Mouse (Mus musculus): ENCODE data around the gene Pparg.

The Pparg gene

GRCm38 (mm10) chr6:115464661-115465060 is 103.9 kb downstream of the Pparg start:
- no peak for DNase-seq (ENCODE audit: low spot score)

- DNase-seq (ENCODE audit: low spot score), result no peak
Measured at GRCm38 (mm10) chr6:115465463-115465862, 104.7 kb downstream of the Pparg start.

DNA sequence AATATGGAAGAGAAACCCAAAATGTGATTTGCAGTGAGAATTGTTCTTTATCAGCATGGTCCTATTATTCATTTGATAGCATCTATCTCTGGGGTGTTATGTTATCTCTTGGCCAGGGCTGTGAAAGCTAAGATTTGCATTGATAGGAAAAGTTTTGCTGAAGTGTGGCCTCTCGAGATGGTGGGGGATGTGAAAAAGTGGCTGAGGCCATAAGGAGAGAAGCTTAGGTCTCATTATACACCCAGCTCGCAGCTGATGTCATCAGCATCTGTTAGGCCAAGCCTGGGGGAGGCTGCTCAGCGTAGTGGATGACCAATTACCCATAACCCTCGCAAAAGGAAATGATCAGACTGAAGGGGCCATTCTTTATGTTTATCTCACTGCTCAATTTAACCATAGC is 105.1 kb downstream of the Pparg start:
- DNase-seq (ENCODE audit: low spot score), result no peak

- no peak for DNase-seq (ENCODE audit: low spot score)
Measured at GRCm38 (mm10) chr6:115466601-115467000, 105.8 kb downstream of the Pparg start.

- no peak for DNase-seq (ENCODE audit: low spot score)
Measured at GRCm38 (mm10) chr6:115469666-115470581, 109.2 kb downstream of the Pparg start.

DNA sequence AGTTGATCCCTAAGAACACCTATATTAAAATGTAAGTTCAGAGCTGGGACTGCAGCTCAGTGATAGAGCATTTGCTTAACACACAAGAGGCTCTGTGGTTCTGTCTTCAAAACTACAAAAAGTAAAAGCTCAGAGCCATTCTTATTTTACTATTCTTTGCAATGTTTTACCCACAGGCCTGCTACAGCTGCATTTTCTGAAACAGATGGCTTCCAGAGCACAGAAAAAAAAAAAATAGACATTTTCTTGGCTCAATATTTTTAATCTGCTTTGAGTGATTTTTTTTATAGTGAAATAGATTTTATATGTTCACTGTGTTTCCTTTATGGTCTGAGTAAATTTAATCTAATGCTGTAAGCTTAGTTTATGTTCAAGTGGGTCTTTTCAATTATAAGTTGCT is 111.2 kb downstream of the Pparg start:
- DNase-seq (ENCODE audit: low spot score), result no peak

GRCm38 (mm10) chr6:115477081-115477695 is 116.4 kb downstream of the Pparg start:
- no peak for DNase-seq (ENCODE audit: low spot score)

DNA sequence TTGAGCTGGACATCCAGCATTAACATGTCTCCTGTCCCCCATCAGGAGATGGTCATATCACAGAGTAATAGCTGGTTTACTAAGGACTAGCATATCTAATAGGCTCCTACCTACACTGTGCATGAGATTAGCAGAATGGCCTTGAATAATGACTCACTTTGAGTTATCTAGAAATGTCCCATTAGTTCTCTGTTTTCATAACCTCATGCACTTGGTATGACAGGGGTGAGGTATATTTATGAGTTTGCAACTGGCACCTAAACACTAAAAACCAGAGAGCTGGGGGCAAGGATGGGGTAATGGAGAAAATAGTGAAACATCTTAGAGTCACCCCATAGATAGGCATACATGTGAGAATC is 119.2 kb downstream of the Pparg start:
- no peak for DNase-seq (ENCODE audit: low spot score)

GRCm38 (mm10) chr6:115480322-115481017 is 119.7 kb downstream of the Pparg start:
- DNase-seq (ENCODE audit: low spot score), result no peak

GRCm38 (mm10) chr6:115481018-115481354 is 120.2 kb downstream of the Pparg start:
- DNase-seq (ENCODE audit: low spot score), result no peak

- no peak for DNase-seq (ENCODE audit: low spot score)
Measured at GRCm38 (mm10) chr6:115481603-115482002, 120.9 kb downstream of the Pparg start.

- no peak for DNase-seq (ENCODE audit: low spot score)
Measured at GRCm38 (mm10) chr6:115485635-115486034, 124.9 kb downstream of the Pparg start.

GRCm38 (mm10) chr6:115489831-115490230 is 129.1 kb downstream of the Pparg start:
- no peak for DNase-seq (ENCODE audit: low spot score)

- no peak for DNase-seq (ENCODE audit: low spot score)
Measured at GRCm38 (mm10) chr6:115492952-115493613, 132.3 kb downstream of the Pparg start.

- DNase-seq (ENCODE audit: low spot score), result no peak
Measured at GRCm38 (mm10) chr6:115493824-115494223, 133.1 kb downstream of the Pparg start.

GRCm38 (mm10) chr6:115499540-115499939 is 138.8 kb downstream of the Pparg start:
- DNase-seq (ENCODE audit: low spot score), result no peak

- DNase-seq (ENCODE audit: low spot score), result no peak
Measured at GRCm38 (mm10) chr6:115500234-115500633, 139.5 kb downstream of the Pparg start.

DNA sequence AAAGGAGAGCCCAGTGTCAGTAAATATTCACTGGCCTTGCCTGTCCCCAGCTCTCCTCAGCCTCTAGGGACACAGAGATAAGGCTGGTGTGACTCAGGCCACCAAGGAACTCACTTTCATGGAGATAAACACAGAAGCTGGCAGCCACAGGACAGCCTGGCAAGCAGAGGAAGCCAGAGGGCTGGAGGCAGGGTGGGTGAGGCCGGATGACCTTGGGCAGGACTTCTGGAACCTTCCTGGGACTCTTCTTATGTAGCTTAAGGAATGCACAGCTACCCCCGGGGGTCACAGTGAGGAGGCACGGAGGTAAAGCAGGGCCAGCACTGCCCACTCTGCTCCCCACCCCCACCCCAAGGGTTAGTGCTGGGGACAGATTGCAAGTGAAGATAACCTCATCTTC is 140.4 kb downstream of the Pparg start:
- no peak for DNase-seq (ENCODE audit: low spot score)

- DNase-seq (ENCODE audit: low spot score), result no peak
Measured at GRCm38 (mm10) chr6:115503038-115503437, 142.3 kb downstream of the Pparg start.

GRCm38 (mm10) chr6:115503549-115504159 is 142.9 kb downstream of the Pparg start:
- no peak for DNase-seq (ENCODE audit: low spot score)

DNA sequence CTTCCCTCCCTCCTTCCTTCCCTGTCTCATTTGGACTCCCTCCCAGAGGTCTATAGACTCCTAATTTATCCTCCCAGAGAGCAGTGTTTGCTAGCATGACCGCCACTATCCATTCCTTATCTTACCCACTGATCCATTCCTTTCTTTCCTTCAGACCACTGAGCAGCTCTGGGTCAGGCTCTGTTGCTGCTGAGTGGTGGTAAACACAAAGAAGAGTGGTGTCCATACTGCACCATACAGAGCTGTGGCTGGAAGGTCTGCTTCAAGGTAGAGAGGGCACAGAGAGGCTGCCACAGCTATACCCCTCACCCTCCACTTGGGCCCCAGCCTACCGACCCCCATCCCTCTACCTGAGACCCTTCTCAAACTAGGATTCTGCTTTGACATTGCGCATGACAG is 143.4 kb downstream of the Pparg start:
- no peak for DNase-seq (ENCODE audit: low spot score)

GRCm38 (mm10) chr6:115504915-115505314 is 144.2 kb downstream of the Pparg start:
- DNase-seq (ENCODE audit: low spot score), result no peak
